Mouse (Mus musculus) hindbrain, embryonic 12.5 days (tissue): ENCODE data around the gene Prr15. TPM values are rescaled to one million over a fixed set of nuclear protein-coding genes. Genes with fewer than 3 reads are reported as not detected.

Source experiments
- ATAC-seq: fragments of 200-750 bp; cut with Nextera tagmentation; 2 replicates; pipeline ENCODE4 v1.8.0; 2017; ENCODE audit warnings: moderate TSS enrichment; ENCODE audit not compliant: low FRiP score
- H3K27ac ChIP-seq: fragments of 300-500 bp; sonication (generic); 2 replicates; pipeline ENCODE4 v1.5.1; 2016; ENCODE audit warnings: mild to moderate bottlenecking
- H3K27me3 ChIP-seq: fragments of 300-500 bp; sonication (generic); 2 replicates; pipeline ENCODE4 v1.6.1; 2016; ENCODE audit warnings: mild to moderate bottlenecking
- H3K36me3 ChIP-seq: fragments of 300-500 bp; sonication (generic); 2 replicates; pipeline ENCODE4 v1.6.1; 2016; ENCODE audit warnings: mild to moderate bottlenecking
- H3K4me1 ChIP-seq: fragments of 300-500 bp; sonication (generic); 2 replicates; pipeline ENCODE4 v1.6.1; 2016
- H3K4me2 ChIP-seq: fragments of 300-500 bp; sonication (generic); replicated peaks from 2 replicates; pipeline ENCODE4 v1.6.1; 2016; ENCODE audit warnings: mild to moderate bottlenecking
- H3K4me3 ChIP-seq: fragments of 300-500 bp; sonication (generic); 2 replicates; pipeline ENCODE4 v1.5.1; 2016; ENCODE audit warnings: mild to moderate bottlenecking
- H3K9ac ChIP-seq: fragments of 300-500 bp; sonication (generic); 2 replicates; pipeline ENCODE4 v1.6.1; 2016; ENCODE audit warnings: mild to moderate bottlenecking, moderate library complexity
- H3K9me3 ChIP-seq: fragments of 300-500 bp; sonication (generic); replicated peaks from 2 replicates; pipeline ENCODE4 v1.6.1; 2016; ENCODE audit warnings: mild to moderate bottlenecking
- WGBS: fragments of 180-500 bp; shearing (Covaris S2); methylation state at CpG from one replicate; pipeline ENCODE4 v1.1.7; 2016; 5-methylcytosine and 5-hydroxymethylcytosine counted together
- polyA plus RNA-seq: library from polyadenylated mRNA; unstranded; fragments of >200 nt; fragmentation: Nextera tagmentation; extraction: Ambion mirVana; gene quantifications from 2 replicates; pipeline ENCODE4 v1.2.1, GENCODE M21; 2016

Prr15 gene
- 1.0 and 1.7 TPM in 2 replicates for polyA plus RNA-seq

GRCm38 (mm10) chr6:54325246-54325885 is at the start of gene Prr15:
TSS of gene Prr15 (plus strand) at chr6:54325835.
- Histone ChIP-seq H3K4me2 (peak within 1 kb of the TSS; percentile 95), H3K27me3 (peaks cover 60% of the 10 kb centered on the region), H3K27ac (no peak within 1 kb of the TSS), H3K9ac (peak within 1 kb of the TSS; percentile 54; the same call in 1 of the 2 replicates), H3K4me1 (peaks cover 13% of the 10 kb centered on the region), H3K9me3 (no peaks in the 10 kb centered on the region), H3K36me3 (no peaks in the 10 kb centered on the region), H3K4me3 (peak within 1 kb of the TSS; percentile 46)
- no peak for ATAC-seq
- 67% methylated on average over 3 of the region's 3 CpGs for WGBS

- H3K9me3 ChIP-seq: no peaks in the 10 kb centered on the region
- no peak for ATAC-seq
- H3K27me3 ChIP-seq: no peaks in the 10 kb centered on the region
- no peaks in the 10 kb centered on the region for H3K36me3 ChIP-seq
- H3K4me3 ChIP-seq: no peak overlapping the region
- no peak overlapping the region for H3K4me2 ChIP-seq
- peaks cover 27% of the 10 kb centered on the region for H3K4me1 ChIP-seq
- no peak overlapping the region; the same call in 1 of the 2 replicates for H3K27ac ChIP-seq
- H3K9ac ChIP-seq: no peak overlapping the region
- 86% methylated on average over 4 of the region's 4 CpGs for WGBS
Measured at GRCm38 (mm10) chr6:54277234-54277633, 48.4 kb upstream of the Prr15 start.

- Histone ChIP-seq H3K9ac (no peak overlapping the region), H3K4me2 (no peak overlapping the region), H3K4me3 (no peak overlapping the region), H3K4me1 (peaks cover 21% of the 10 kb centered on the region), H3K36me3 (no peaks in the 10 kb centered on the region), H3K9me3 (no peaks in the 10 kb centered on the region), H3K27ac (peak overlapping the region; percentile 12; the same call in 1 of the 2 replicates), H3K27me3 (no peaks in the 10 kb centered on the region)
- no peak for ATAC-seq
- 53% methylated on average over 5 of the region's 5 CpGs for WGBS
Measured at GRCm38 (mm10) chr6:54277828-54278227, 47.8 kb upstream of the Prr15 start.

- no peaks in the 10 kb centered on the region for H3K9me3 ChIP-seq
- no peak overlapping the region for H3K27ac ChIP-seq
- no peaks in the 10 kb centered on the region for H3K36me3 ChIP-seq
- H3K9ac ChIP-seq: no peak overlapping the region
- H3K4me3 ChIP-seq: no peak overlapping the region
- no peaks in the 10 kb centered on the region for H3K27me3 ChIP-seq
- 79% methylated on average over 2 of the region's 2 CpGs for WGBS
- H3K4me2 ChIP-seq: no peak overlapping the region
- ATAC-seq: no peak
- peaks cover 13% of the 10 kb centered on the region for H3K4me1 ChIP-seq
Measured at GRCm38 (mm10) chr6:54278613-54279012, 47.0 kb upstream of the Prr15 start.

- no peak overlapping the region for H3K4me3 ChIP-seq
- 72% methylated on average over 11 of the region's 11 CpGs for WGBS
- no peaks in the 10 kb centered on the region for H3K27me3 ChIP-seq
Measured at GRCm38 (mm10) chr6:54279391-54279790, 46.2 kb upstream of the Prr15 start.

GRCm38 (mm10) chr6:54280248-54280647 is 45.4 kb upstream of the Prr15 start:
- Histone ChIP-seq H3K27me3 (no peaks in the 10 kb centered on the region), H3K4me1 (peaks cover 11% of the 10 kb centered on the region), H3K4me2 (no peak overlapping the region), H3K9ac (no peak overlapping the region), H3K27ac (no peak overlapping the region), H3K36me3 (no peaks in the 10 kb centered on the region), H3K4me3 (no peak overlapping the region), H3K9me3 (no peaks in the 10 kb centered on the region)
- ATAC-seq: no peak
- WGBS: 82% methylated on average over 6 of the region's 6 CpGs

More at GRCm38 (mm10) chr6:54279391-54279790, 46.2 kb upstream of the Prr15 start:
- no peak overlapping the region for H3K9ac ChIP-seq
- no peaks in the 10 kb centered on the region for H3K36me3 ChIP-seq
- H3K9me3 ChIP-seq: no peaks in the 10 kb centered on the region
- no peak overlapping the region for H3K4me2 ChIP-seq
- no peak for ATAC-seq
- peaks cover 11% of the 10 kb centered on the region for H3K4me1 ChIP-seq
- H3K27ac ChIP-seq: no peak overlapping the region

GRCm38 (mm10) chr6:54283299-54283698 is 42.3 kb upstream of the Prr15 start:
- Histone ChIP-seq H3K4me3 (no peak overlapping the region), H3K4me1 (peaks cover 2% of the 10 kb centered on the region; the same call in 1 of the 2 replicates), H3K27ac (no peak overlapping the region), H3K27me3 (no peaks in the 10 kb centered on the region), H3K9ac (no peak overlapping the region), H3K4me2 (no peak overlapping the region), H3K36me3 (no peaks in the 10 kb centered on the region), H3K9me3 (no peaks in the 10 kb centered on the region)
- 17% methylated on average over 1 of the region's 1 CpGs for WGBS
- no peak for ATAC-seq

- Histone ChIP-seq H3K4me3 (no peak overlapping the region), H3K27ac (no peak overlapping the region), H3K4me2 (no peak overlapping the region), H3K9me3 (no peaks in the 10 kb centered on the region), H3K36me3 (no peaks in the 10 kb centered on the region), H3K9ac (no peak overlapping the region), H3K4me1 (0 out of 2 replicates have a peak, but pooled peaks cover 2% of the 10 kb centered on the region), H3K27me3 (no peaks in the 10 kb centered on the region)
- no peak for ATAC-seq
- 90% methylated on average over 12 of the region's 12 CpGs for WGBS
Measured at GRCm38 (mm10) chr6:54284167-54284711, 41.4 kb upstream of the Prr15 start.

GRCm38 (mm10) chr6:54286813-54287212 is 38.8 kb upstream of the Prr15 start:
- Histone ChIP-seq H3K4me1 (0 out of 2 replicates have a peak, but pooled peaks cover 2% of the 10 kb centered on the region), H3K9me3 (no peaks in the 10 kb centered on the region), H3K27me3 (no peaks in the 10 kb centered on the region), H3K4me2 (no peak overlapping the region), H3K9ac (no peak overlapping the region), H3K27ac (no peak overlapping the region), H3K36me3 (no peaks in the 10 kb centered on the region), H3K4me3 (no peak overlapping the region)
- 91% methylated on average over 5 of the region's 5 CpGs for WGBS
- no peak for ATAC-seq

GRCm38 (mm10) chr6:54289774-54290500 is 35.7 kb upstream of the Prr15 start:
- no peak overlapping the region for H3K4me3 ChIP-seq
- H3K36me3 ChIP-seq: peaks cover 10% of the 10 kb centered on the region; the same call in 1 of the 2 replicates
- H3K4me2 ChIP-seq: no peak overlapping the region
- no peaks in the 10 kb centered on the region for H3K27me3 ChIP-seq
- ATAC-seq: no peak
- no peak overlapping the region for H3K9ac ChIP-seq
- no peaks in the 10 kb centered on the region for H3K9me3 ChIP-seq
- WGBS: 75% methylated on average over 10 of the region's 10 CpGs
- H3K27ac ChIP-seq: no peak overlapping the region
- H3K4me1 ChIP-seq: 0 out of 2 replicates have a peak, but pooled peaks cover 2% of the 10 kb centered on the region

- no peaks in the 10 kb centered on the region for H3K4me1 ChIP-seq
- no peak overlapping the region for H3K9ac ChIP-seq
- no peak for ATAC-seq
- no peak overlapping the region for H3K4me3 ChIP-seq
- H3K4me2 ChIP-seq: no peak overlapping the region
- H3K27ac ChIP-seq: no peak overlapping the region
- H3K9me3 ChIP-seq: no peaks in the 10 kb centered on the region
- H3K27me3 ChIP-seq: no peaks in the 10 kb centered on the region
- 87% methylated on average over 2 of the region's 2 CpGs for WGBS
- H3K36me3 ChIP-seq: peaks cover 17% of the 10 kb centered on the region; the same call in 1 of the 2 replicates
Measured at GRCm38 (mm10) chr6:54297231-54297630, 28.4 kb upstream of the Prr15 start.

GRCm38 (mm10) chr6:54299417-54299816 is 26.2 kb upstream of the Prr15 start:
- no peak overlapping the region for H3K9ac ChIP-seq
- no peaks in the 10 kb centered on the region for H3K27me3 ChIP-seq
- no peaks in the 10 kb centered on the region for H3K9me3 ChIP-seq
- H3K27ac ChIP-seq: no peak overlapping the region
- no peak overlapping the region for H3K4me3 ChIP-seq
- no peak for ATAC-seq
- WGBS: 83% methylated on average over 2 of the region's 2 CpGs
- 0 out of 2 replicates have a peak, but pooled peaks cover 7% of the 10 kb centered on the region for H3K36me3 ChIP-seq
- no peak overlapping the region for H3K4me2 ChIP-seq
- H3K4me1 ChIP-seq: no peaks in the 10 kb centered on the region
